Mouse (Mus musculus) embryonic facial prominence, embryonic 11.5 days (tissue): Measurements from ENCODE around the gene Tbx19. TPM values are rescaled to one million over a fixed set of nuclear protein-coding genes. Genes with fewer than 3 reads are reported as not detected.

ENCODE experiments used
- ATAC-seq: fragments of 200-750 bp; cut with Nextera tagmentation; replicated peaks from 2 replicates; pipeline ENCODE4 v1.8.0; 2017; ENCODE audit warnings: low read depth; ENCODE audit not compliant: insufficient number of reproducible peaks, low FRiP score, low TSS enrichment
- DNase-seq: peaks from one replicate; pipeline ENCODE4 v3.0.0-alpha.2; 2015; ENCODE audit warnings: low spot score
- H3K27ac ChIP-seq: fragments of 300-500 bp; sonication (generic); replicated peaks from 2 replicates; pipeline ENCODE4 v1.5.1; 2014; ENCODE audit warnings: mild to moderate bottlenecking, low read depth, low read length, control low read depth
- H3K27me3 ChIP-seq: fragments of 300-500 bp; sonication (generic); 2 replicates; pipeline ENCODE4 v1.6.1; 2014; ENCODE audit warnings: mild to moderate bottlenecking, low read length, moderate library complexity, mixed read lengths; ENCODE audit not compliant: control insufficient read depth, insufficient read depth
- H3K36me3 ChIP-seq: fragments of 300-500 bp; sonication (generic); replicated peaks from 2 replicates; pipeline ENCODE4 v1.6.1; 2014; ENCODE audit warnings: low read depth, mild to moderate bottlenecking, low read length, moderate library complexity, mixed read lengths; ENCODE audit not compliant: control insufficient read depth, insufficient read depth
- H3K4me1 ChIP-seq: fragments of 300-500 bp; sonication (generic); 2 replicates; pipeline ENCODE4 v1.6.1; 2014; ENCODE audit warnings: low read length, mixed read lengths; ENCODE audit not compliant: control insufficient read depth, insufficient read depth
- H3K4me2 ChIP-seq: fragments of 300-500 bp; sonication (generic); 2 replicates; pipeline ENCODE4 v1.6.1; 2014; ENCODE audit warnings: low read depth, mild to moderate bottlenecking, control low read depth, low read length, moderate library complexity
- H3K4me3 ChIP-seq: fragments of 300-500 bp; sonication (generic); 2 replicates; pipeline ENCODE4 v1.5.1; 2014; ENCODE audit warnings: low read depth, low read length, control low read depth
- H3K9ac ChIP-seq: fragments of 300-500 bp; sonication (generic); replicated peaks from 2 replicates; pipeline ENCODE4 v1.6.1; 2014; ENCODE audit warnings: mild to moderate bottlenecking, control low read depth, low read length
- H3K9me3 ChIP-seq: fragments of 300-500 bp; sonication (generic); replicated peaks from 2 replicates; pipeline ENCODE4 v1.6.1; 2016; ENCODE audit warnings: mild to moderate bottlenecking, low read length, inconsistent platforms, mixed read lengths; ENCODE audit not compliant: control insufficient read depth
- WGBS: fragments of 180-500 bp; shearing (Covaris S2); extraction: QIAGEN DNeasy Blood & Tissue Kit; methylation state at CpG from one replicate; pipeline ENCODE4 v1.1.7; 2014; 5-methylcytosine and 5-hydroxymethylcytosine counted together
- polyA plus RNA-seq: library from polyadenylated mRNA; unstranded; fragments of >200 nt; fragmentation: Nextera tagmentation; extraction: Ambion mirVana; gene quantifications from 2 replicates; pipeline ENCODE4 v1.2.1, GENCODE M21; 2014

Tbx19 gene
- polyA plus RNA-seq, 1 experiment from 2014 or later: not detected

GRCm38 (mm10) chr1:165179321-165179720 is 18.7 kb upstream of the Tbx19 start:
- no peak for DNase-seq
- 77% methylated on average over 5 of the region's 5 CpGs for WGBS
- no peak overlapping the region for H3K4me3 ChIP-seq
- no peak overlapping the region for H3K27ac ChIP-seq
- no peak overlapping the region for H3K4me2 ChIP-seq
- no peak overlapping the region for H3K9ac ChIP-seq
- no peaks in the 10 kb centered on the region for H3K27me3 ChIP-seq
- no peaks in the 10 kb centered on the region for H3K4me1 ChIP-seq
- no peak for ATAC-seq
- no peaks in the 10 kb centered on the region for H3K9me3 ChIP-seq
- H3K36me3 ChIP-seq: no peaks in the 10 kb centered on the region

GRCm38 (mm10) chr1:165178075-165178474 is 17.5 kb upstream of the Tbx19 start:
- WGBS: 87% methylated on average over 6 of the region's 6 CpGs
- Histone ChIP-seq H3K27ac (no peak overlapping the region), H3K4me2 (no peak overlapping the region), H3K36me3 (no peaks in the 10 kb centered on the region), H3K4me1 (no peaks in the 10 kb centered on the region), H3K9me3 (no peaks in the 10 kb centered on the region), H3K4me3 (no peak overlapping the region), H3K9ac (no peak overlapping the region), H3K27me3 (no peaks in the 10 kb centered on the region)
- DNase-seq (no peak), ATAC-seq (no peak)

- Histone ChIP-seq H3K4me2 (no peak overlapping the region), H3K4me1 (no peaks in the 10 kb centered on the region), H3K9me3 (no peaks in the 10 kb centered on the region), H3K4me3 (no peak overlapping the region), H3K27ac (no peak overlapping the region), H3K9ac (no peak overlapping the region), H3K27me3 (no peaks in the 10 kb centered on the region), H3K36me3 (no peaks in the 10 kb centered on the region)
- ATAC-seq (no peak), DNase-seq (no peak)
- 50% methylated on average over 6 of the region's 9 CpGs for WGBS
Observed at GRCm38 (mm10) chr1:165174059-165174616, 13.6 kb upstream of the Tbx19 start.

GRCm38 (mm10) chr1:165171277-165171676 is 10.7 kb upstream of the Tbx19 start:
- Histone ChIP-seq H3K4me3 (no peak overlapping the region), H3K9me3 (no peaks in the 10 kb centered on the region), H3K4me1 (no peaks in the 10 kb centered on the region), H3K36me3 (no peaks in the 10 kb centered on the region), H3K27ac (no peak overlapping the region), H3K4me2 (no peak overlapping the region), H3K27me3 (no peaks in the 10 kb centered on the region), H3K9ac (no peak overlapping the region)
- ATAC-seq (no peak), DNase-seq (no peak)
- WGBS: 84% methylated on average over 7 of the region's 8 CpGs

- 67% methylated on average over 5 of the region's 5 CpGs for WGBS
- H3K27ac ChIP-seq: no peak overlapping the region
- H3K4me3 ChIP-seq: no peak overlapping the region
- no peaks in the 10 kb centered on the region for H3K36me3 ChIP-seq
- no peaks in the 10 kb centered on the region for H3K9me3 ChIP-seq
- DNase-seq: no peak
- H3K4me1 ChIP-seq: no peaks in the 10 kb centered on the region
- ATAC-seq: no peak
- no peak overlapping the region for H3K4me2 ChIP-seq
- no peak overlapping the region for H3K9ac ChIP-seq
- H3K27me3 ChIP-seq: no peaks in the 10 kb centered on the region
Observed at GRCm38 (mm10) chr1:165170157-165170556, 9.6 kb upstream of the Tbx19 start.

GRCm38 (mm10) chr1:165169462-165169861 is 8.9 kb upstream of the Tbx19 start:
- 79% methylated on average over 3 of the region's 3 CpGs for WGBS
- Histone ChIP-seq H3K4me1 (no peaks in the 10 kb centered on the region), H3K27me3 (no peaks in the 10 kb centered on the region), H3K4me2 (no peak overlapping the region), H3K4me3 (no peak overlapping the region), H3K27ac (no peak overlapping the region), H3K9me3 (no peaks in the 10 kb centered on the region), H3K9ac (no peak overlapping the region), H3K36me3 (no peaks in the 10 kb centered on the region)
- ATAC-seq: no peak
- DNase-seq: no peak

GRCm38 (mm10) chr1:165164920-165165319 is 4.3 kb upstream of the Tbx19 start:
- WGBS: 70% methylated on average over 6 of the region's 6 CpGs
- ATAC-seq: no peak; the same call in 1 of the 2 replicates
- H3K4me3 ChIP-seq: no peak overlapping the region

GRCm38 (mm10) chr1:165158841-165159240 is 1.7 kb downstream of the Tbx19 start:
- Histone ChIP-seq H3K27ac (no peak overlapping the region), H3K9me3 (no peaks in the 10 kb centered on the region), H3K36me3 (no peaks in the 10 kb centered on the region), H3K9ac (no peak overlapping the region), H3K4me2 (no peak overlapping the region), H3K4me1 (no peaks in the 10 kb centered on the region), H3K27me3 (no peaks in the 10 kb centered on the region), H3K4me3 (no peak overlapping the region)
- DNase-seq (no peak), ATAC-seq (no peak)
- 80% methylated on average over 10 of the region's 10 CpGs for WGBS

More at GRCm38 (mm10) chr1:165164920-165165319, 4.3 kb upstream of the Tbx19 start:
- no peaks in the 10 kb centered on the region for H3K9me3 ChIP-seq
- no peaks in the 10 kb centered on the region for H3K4me1 ChIP-seq
- H3K4me2 ChIP-seq: no peak overlapping the region
- H3K36me3 ChIP-seq: no peaks in the 10 kb centered on the region
- H3K9ac ChIP-seq: no peak overlapping the region
- H3K27me3 ChIP-seq: no peaks in the 10 kb centered on the region
- no peak for DNase-seq
- H3K27ac ChIP-seq: no peak overlapping the region
